Mouse (Mus musculus) Muller cell, postnatal 12 days (primary cell): ENCODE data around the gene Hist1h4n.
A peak's percentile ranks its signal among the peaks of the same experiment; 100 is the strongest.

Experiments used
- DNase-seq: peaks from one replicate; pipeline ENCODE4 v3.0.0-alpha.2; 2015; ENCODE audit errors: inconsistent ontology term

Hist1h4n gene

GRCm38 (mm10) chr13:21795584-21795983 is 36.4 kb downstream of the Hist1h4n start:
- no peak for DNase-seq

GRCm38 (mm10) chr13:21790601-21791283 is 41.3 kb downstream of the Hist1h4n start:
- DNase-seq: peak; percentile 30

- no peak for DNase-seq
Measured at GRCm38 (mm10) chr13:21789925-21790324, 42.1 kb downstream of the Hist1h4n start.

GRCm38 (mm10) chr13:21787760-21788593 is 44.0 kb downstream of the Hist1h4n start:
- peak; percentile 65 for DNase-seq

GRCm38 (mm10) chr13:21786899-21787629 is 44.9 kb downstream of the Hist1h4n start, which contains the start of the genes Hist1h2an and Hist1h2bp:
TSS of gene Hist1h2an (minus strand) at chr13:21787218.
TSS of gene Hist1h2bp (plus strand) at chr13:21787461.
- DNase-seq: peak; percentile 96

GRCm38 (mm10) chr13:21786189-21786898 is 45.7 kb downstream of the Hist1h4n start:
- DNase-seq: peak; percentile 58

DNA sequence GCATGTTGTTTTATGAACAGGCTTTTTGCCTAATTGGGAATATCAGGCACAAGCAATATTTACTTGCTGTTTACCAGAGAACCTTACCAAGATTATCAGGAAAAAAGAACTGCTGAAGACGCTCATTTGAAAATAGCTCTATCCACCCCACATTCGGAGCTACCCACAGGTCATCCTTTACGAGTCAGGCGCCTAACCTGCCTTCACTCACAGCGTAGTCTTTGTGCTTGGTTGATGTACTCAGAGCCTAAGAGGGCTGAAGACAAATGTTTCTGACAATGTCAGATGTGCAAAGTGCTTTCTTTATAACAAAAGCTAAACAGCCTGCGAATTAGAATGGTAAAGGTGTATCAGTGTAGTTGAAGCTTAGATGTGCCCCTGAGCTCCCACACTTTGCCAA is 47.7 kb downstream of the Hist1h4n start:
- DNase-seq: no peak

DNA sequence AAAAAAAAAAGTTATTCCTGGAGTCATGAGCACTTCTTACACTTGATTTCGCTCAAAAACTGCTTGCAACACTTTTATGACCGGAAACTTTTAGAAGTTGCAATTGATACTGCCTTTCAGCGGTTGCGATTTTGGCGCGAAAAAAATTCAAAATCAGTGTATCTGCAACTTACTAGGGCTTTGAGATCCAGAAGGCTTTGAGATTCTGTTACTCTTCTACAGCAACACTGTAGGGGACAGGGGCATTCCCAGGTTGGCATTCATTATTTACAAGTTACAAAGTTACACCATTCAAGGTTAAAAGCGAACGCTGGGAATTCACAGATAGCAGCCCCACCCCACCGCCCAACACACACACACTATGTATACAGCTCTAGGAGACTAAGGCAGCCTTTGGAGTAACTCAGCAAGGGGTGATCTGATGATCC is 48.2 kb downstream of the Hist1h4n start:
- DNase-seq: no peak

GRCm38 (mm10) chr13:21783255-21783617 is 48.8 kb downstream of the Hist1h4n start, which contains the start of gene Hist1h3i:
TSS of gene Hist1h3i (minus strand) at chr13:21783370.
- peak; percentile 91 for DNase-seq

- peak; percentile 77 for DNase-seq
Measured at GRCm38 (mm10) chr13:21782361-21783254, 49.4 kb downstream of the Hist1h4n start.
